Mouse (Mus musculus) layer of hippocampus, adult 9-10 months (tissue): Measurements from ENCODE around the gene Icam5.

ENCODE experiments used
- DNase-seq: peaks from one replicate; pipeline ENCODE4 v3.0.0; 2022; ENCODE audit warnings: low spot score

Gene Icam5

DNA sequence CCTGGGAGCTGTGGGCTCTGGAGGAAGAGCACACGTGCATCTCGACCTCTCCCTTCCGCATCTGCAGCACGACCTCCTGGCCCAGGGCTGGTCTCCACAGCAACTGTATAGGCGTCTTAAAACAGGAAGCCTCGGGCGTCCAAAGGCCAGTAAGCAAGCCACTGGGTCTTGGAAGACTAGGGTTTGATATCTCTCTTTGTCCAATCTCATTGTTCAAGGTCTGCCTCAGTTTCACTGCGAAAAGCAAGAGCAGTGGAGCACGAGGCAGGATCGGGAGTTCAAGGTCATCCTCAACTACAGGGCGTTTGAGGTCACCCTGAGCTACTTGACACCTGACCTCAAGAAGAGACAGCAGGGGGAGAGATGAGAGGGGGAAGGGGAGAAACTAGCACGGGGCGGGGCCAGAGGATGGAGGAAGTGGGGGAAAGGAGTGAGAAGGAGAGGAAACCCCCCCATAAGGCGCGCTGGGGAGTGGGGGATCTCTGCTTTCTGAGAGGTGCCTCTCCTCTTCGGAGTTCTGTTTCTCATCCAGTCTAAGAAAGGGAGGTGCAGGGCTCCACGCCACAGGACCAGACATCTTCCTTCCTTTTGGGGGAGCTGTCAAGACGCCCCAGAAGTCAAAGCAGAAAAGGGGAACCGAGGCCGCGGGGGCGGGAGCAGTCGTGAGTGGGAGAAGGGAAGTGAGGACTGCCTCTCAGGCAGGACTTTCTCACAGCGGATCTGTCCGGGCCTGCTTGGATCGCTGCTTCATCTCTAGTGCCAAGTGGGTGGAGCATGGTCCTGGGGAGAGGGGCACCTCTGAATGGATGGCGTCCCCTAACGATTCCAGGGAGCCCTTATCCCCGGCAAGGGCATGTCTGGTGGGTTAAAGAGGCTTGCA, 16.9 kb upstream of the Icam5 start:
- DNase-seq: no peak

DNA sequence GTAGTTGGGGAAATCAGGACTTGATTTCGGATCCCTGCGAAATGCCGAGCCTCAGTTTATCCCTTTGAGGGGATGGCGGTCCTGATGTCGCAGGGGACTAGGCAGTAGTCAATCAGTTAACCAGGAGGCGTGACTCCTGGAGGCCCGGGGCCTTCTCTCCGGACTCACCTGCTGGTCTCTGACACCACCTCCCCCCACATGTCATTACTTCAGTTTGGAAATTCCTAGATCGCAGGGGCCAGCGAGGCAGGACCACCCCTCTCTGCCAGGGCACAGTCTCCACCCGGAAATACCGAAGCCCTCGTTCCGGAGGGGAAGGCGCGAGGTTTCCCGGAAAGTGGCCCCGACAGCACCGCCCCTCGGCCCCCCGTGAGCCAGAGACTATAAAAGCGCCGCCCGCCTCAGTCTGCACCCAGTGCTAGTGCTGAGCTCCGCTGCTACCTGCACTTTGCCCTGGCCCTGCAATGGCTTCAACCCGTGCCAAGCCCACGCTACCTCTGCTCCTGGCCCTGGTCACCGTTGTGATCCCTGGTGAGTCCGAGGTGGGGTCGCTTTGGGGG, 16.2 kb upstream of the Icam5 start, which contains the start of gene Icam1:
Gene Icam1, plus strand, starts transcription at position 415 of the 560 bp plus-strand sequence.
- no peak for DNase-seq

DNA sequence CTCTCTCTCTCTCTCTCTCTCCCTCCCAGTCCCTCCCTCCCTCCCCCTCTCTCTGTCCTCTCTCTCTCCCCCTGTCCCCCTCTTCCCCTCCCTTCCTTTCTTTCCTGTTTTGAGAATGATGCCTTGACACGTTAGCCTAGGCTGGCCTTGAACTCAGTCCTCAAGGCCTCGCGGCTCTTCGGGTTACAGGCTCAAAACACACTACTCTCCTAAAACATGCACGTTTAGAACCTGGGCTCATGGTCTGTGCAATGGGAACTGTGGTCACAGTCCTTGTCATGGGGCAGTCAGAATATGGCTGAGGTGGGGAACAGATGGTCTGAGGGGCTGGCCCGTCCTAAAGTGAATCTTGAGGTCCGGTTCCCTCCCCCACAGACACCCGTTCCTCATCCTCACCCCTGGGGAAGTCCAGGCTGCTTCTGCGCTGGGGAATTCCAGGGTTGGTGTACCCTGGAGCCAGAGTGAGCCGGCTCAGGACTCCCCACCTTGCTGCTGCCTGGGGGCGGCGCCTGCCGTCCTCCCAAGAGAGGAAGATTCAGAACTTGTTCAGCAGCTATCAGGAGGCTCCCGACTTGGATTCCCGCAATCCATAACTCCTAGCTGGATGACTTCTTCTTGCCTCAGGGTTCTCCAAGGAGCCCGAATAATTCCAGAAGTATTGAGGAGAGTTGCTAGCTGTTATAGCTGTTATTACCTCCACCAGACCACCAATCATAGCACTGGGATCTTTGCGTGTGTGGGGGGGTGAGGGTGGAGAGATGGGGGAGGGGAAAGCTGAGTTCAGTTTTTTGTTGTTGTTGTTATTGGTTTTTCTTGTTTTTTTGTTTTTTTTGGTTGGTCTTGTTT, 15.3 kb upstream of the Icam5 start:
- no peak for DNase-seq

DNA sequence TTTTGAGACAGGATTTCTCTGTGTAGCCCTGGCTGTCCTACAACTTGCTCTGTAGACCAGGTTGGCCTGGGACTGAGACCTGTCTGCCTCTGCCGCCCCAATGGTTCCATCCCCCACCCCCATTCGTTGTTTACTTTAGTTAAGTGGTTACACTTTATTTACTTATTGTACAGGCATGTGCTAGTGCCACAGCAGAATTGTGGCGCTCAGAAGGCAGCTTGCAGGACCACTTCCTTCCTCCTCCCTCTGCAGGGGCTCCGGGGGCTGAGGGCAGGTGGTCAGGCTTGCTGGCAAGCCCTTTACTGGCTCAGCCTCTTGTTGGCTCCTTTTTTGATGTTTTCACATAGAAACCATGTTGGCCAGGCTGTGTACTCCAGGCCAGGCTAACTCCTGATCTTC, 14.7 kb upstream of the Icam5 start:
- no peak for DNase-seq

DNA sequence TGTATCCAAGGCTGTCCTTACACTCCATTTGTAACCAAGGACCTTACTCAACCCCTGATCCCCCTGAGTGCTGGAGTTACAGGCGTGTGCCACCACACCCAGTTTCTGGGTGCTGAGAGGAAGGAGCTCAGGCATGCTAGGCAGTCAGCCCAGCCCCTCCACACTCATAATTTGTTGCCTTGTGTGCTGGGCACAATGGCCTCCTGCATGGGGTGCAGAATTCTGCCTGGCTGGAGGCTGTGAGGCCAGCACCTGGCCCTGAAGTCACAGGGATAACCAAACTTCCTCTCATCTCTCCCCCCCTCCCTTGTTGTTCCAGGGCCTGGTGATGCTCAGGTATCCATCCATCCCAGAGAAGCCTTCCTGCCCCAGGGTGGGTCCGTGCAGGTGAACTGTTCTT, 13.3 kb upstream of the Icam5 start:
- no peak for DNase-seq

DNA sequence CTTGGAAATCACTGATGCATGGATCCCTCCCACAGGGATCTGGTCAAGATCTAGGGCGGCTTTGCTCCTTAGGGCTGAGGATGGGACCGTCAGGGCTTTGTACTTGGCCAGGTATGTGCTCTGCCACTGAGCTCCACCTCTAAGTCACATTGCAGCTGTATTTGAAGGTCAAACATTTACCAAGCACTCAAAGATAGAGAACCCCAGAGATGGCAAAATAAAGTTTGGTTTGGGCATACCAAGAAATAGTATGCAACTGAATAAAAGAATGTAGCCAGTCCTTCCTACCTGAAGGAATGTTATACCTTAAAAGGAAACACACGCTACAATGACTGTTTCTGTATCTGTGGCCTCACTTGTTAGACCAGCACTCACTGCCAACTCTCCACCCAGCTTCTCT, 10.5 kb upstream of the Icam5 start:
- no peak for DNase-seq

DNA sequence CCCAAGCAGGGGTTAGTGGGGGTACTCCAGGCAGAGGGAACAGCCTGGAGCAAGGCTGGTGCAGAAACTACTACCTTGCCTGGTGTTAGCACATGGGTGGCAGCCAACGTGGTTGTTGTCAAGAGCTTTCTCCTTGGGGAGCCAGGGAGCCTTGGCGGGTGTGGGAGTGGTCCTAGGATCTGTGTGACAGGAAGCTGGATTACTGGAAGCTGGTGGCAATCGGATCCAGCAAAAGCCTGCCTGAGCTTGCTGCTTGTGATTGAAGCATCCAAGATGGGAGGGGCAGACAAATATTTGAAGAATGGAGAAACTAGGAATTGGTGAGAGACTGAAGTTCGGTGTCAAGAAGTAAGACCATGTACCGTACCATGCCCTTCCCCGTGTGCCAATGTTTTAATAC, 9.6 kb upstream of the Icam5 start:
- DNase-seq: no peak

DNA sequence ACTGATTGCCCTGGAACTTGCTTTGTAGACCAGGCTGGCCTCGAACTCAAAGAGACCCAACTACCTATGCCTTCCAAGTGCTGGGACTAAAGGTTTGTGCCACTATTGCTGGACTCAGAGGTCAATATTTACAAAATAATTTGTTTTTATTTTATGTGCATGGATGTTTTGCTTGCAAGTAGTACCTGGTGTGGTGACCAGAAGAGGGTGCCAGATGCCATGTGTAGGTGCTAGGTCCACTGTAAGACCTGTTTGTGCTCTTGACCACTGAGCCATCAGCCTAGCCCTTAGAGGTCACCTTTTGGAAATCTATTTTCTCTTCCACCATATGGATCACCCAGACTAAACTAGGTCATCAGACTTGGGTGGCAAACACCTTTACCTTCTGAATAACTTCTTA, 9.1 kb upstream of the Icam5 start:
- no peak for DNase-seq

DNA sequence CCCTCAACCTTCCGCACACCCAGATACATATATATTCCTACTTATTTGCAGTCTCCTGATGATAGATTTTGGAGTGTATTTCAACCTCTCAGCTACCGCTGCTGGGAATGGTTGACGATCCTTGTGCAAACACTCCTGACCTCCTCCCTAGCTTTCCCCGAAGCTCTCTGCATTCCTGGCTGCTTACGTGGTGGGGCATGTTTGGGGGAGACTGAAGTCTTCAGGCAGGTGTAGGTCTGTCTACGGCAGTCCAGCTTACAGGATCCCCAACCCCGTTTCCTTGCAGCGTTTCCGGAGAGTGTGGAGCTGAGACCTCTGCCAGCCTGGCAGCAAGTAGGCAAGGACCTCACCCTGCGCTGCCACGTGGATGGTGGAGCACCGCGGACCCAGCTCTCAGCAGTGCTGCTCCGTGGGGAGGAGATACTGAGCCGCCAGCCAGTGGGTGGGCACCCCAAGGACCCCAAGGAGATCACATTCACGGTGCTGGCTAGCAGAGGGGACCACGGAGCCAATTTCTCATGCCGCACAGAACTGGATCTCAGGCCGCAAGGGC, 6.5 kb upstream of the Icam5 start:
- DNase-seq: no peak

DNA sequence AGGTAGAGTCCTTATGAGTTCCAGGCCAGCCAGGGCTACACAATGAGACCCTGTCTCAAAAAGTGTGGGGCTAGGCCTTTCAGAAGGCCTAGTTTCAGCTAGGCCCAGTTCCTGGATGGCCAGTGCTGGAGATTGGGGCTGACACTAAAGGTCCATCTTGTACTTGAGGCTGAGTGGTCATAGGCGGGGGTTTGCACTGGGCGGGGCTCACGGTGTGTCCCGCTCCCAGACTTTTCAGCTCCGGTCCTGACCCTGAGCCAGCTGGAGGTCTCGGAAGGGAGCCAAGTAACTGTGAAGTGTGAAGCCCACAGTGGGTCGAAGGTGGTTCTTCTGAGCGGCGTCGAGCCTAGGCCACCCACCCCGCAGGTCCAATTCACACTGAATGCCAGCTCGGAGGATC, 5.0 kb upstream of the Icam5 start:
- DNase-seq: no peak

DNA sequence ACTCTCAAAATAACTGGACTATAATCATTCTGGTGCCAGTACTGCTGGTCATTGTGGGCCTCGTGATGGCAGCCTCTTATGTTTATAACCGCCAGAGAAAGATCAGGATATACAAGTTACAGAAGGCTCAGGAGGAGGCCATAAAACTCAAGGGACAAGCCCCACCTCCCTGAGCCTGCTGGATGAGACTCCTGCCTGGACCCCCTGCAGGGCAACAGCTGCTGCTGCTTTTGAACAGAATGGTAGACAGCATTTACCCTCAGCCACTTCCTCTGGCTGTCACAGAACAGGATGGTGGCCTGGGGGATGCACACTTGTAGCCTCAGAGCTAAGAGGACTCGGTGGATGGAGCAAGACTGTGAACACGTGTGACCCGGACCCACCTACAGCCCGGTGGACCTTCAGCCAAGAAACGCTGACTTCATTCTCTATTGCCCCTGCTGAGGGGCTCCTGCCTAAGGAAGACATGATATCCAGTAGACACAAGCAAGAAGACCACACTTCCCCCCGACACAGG, 4.0 kb upstream of the Icam5 start:
- no peak for DNase-seq

DNA sequence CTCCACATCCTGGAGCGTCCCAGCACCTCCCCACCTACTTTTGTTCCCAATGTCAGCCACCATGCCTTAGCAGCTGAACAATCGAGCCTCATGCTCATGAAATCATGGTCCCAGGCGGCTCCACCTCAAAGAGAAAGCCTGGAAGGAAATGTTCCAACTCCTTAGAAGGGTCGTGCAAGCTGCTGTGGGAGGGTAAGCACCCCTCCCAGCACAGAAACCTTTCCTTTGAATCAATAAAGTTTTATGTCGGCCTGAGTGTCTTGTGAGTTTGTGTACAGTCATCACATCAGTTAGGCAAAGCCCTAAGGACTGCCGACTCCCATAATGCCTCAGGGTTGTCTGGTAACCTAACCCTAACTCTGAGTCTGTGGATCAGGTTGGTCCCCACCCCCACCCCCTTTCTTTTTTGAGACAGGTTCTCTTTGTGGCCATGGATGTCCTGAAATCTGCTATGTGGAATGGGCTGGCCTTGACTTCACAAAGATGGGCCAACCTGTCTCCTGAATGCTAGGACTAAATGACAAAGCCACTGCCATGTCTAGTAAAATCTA, 3.2 kb upstream of the Icam5 start:
- DNase-seq: no peak

DNA sequence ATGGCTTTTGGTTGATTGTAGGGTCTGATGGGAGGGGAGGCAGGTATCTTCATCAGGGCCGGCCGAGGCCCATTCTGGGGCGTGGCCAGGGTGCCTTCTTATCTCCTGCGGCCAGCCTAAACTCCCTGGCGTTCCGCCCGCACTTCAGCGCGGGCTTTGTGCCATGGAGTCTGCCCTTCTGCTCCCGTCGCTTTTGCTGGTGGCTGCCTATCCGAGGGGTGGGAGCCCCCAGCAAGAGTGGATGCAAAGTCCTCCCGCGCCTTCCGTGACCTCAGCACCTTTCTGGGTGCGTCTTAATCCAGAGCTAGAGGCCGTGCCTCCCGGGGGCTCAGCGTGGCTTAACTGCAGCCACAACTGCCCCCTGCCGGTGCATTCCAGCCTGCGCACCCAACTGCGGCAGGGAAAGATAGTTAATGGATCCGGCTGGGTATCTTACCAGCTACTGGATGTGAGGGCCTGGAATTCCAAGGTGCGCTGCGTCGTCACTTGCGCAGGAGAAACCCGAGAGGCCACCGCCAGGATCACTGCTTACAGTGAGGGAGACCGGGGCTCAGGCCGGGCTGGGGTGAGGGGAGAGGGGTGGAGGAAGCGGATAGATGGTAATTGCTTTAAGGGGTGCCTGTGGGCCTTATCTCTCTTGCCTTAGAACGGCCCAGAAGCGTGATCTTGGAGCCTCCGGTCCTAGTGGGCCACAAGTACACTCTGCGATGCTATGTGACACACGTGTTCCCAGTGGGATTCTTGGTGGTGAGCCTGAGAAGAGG, 2.4 kb upstream of the Icam5 start, which contains the start of gene Icam4:
Gene Icam4, plus strand, starts transcription at position 83 of the 764 bp plus-strand sequence.
- no peak for DNase-seq

DNA sequence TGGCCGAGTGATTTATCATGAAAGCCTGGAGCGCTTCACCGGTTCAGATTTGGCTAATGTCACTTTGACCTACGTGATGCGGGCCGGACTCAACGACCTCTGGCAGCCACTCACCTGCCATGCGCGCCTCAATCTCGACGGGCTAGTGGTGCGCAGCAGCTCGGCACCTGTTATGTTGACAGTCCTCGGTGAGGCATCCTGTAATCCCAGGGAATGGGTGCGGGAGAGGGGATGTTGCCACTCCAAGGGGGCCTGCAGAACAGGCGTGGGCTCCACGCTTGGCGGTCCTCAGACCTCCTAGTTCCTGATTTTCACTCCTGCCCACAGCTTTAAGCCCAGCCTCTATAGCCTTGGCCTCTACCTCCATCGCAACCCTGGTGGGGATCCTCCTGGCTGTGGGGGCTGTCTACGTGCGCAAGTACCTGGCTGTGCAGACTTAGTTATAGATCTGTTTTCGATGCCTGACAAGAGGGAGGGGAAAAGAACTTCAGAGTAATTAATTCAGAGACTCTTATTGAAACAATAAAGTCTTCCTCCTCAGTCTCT, 1.7 kb upstream of the Icam5 start:
- no peak for DNase-seq

DNA sequence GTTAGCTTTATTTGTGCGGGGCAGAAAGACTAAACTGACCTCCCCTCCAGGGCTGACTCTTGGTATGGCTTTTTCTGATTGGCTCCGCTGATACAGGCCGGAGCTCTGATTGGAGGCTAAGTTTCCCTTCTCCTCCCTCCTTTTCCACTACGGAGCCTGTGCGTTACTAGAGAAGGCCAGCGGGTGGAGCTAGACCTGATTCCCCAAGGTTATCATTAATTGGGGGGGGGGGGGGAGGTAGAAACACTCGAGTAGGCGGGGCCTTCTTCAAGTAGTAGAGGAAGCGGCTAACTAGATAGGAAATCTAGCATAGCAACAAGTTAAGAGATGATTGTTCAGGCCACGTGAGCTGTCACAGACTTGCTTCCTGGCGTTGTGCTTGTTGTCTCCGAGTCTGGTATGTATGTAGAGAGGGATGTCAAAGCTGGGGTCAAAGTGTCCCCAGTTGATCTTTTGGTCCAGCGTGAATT, 1.1 kb upstream of the Icam5 start:
- peak; percentile 78 for DNase-seq

DNA sequence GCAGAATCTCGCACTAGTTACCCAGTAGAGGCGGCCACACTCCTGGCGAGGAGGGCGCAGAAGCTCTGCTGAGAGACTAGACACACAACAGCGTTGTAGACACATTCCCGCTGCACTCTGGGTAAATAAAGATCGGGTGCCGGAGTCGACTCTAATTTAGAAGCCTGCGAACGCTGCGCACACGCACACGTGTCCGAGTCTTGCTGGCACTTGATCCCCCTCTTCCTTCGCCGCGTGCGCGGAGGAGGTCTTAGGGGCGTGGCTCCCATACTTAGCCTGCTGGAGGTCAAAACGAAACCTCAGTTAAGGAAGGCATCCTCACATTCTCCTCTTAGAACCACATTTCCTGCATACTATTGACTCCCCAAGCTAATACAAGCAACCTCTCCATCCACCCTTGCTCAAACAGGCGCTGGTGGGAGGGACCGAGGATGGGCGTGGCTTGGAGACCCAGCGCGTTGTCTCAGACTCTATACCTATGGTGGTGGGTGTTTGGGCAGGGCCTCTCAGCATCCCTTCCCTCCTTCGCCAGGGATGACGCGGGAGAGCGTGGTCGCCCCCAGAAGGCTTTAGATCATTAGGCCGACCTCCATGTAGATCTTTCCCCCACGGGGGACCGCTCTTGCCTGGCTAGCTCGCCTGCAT, 500 bp upstream of the Icam5 start:
- DNase-seq: no peak

DNA sequence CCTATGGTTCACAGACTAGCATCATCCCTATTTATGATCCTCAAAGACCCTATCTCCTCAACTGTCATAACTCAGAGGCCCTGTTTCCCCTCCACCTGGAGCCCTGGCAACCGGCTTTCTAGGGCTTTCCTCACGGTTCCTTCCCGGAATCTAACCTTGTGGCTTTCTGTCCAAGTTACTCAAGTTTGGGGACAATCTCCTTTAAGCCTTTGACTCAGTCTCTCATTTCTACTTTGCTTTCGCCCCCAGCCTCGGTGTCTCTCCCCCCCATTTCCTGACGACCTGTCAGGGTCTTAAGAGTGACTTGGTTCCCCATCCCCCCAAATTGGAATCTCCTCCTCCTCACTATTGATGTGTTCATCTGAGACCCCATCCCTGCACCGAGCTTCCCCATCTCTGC, 618 bp downstream of the Icam5 start:
- no peak for DNase-seq

DNA sequence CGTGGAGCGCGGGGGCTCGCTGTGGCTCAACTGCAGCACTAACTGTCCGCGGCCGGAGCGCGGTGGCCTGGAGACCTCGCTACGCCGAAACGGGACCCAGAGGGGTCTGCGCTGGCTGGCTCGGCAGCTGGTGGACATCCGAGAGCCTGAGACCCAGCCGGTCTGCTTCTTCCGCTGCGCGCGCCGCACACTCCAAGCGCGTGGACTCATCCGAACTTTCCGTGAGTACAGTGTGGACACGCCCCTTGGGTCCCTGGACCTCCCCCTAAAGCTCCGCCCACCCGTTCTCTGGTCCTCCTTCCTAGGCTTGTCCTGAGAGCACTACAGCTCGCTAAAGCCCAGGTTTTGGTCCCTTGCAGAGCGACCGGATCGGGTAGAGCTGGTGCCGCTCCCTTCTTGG, 1.3 kb downstream of the Icam5 start:
- no peak for DNase-seq

DNA sequence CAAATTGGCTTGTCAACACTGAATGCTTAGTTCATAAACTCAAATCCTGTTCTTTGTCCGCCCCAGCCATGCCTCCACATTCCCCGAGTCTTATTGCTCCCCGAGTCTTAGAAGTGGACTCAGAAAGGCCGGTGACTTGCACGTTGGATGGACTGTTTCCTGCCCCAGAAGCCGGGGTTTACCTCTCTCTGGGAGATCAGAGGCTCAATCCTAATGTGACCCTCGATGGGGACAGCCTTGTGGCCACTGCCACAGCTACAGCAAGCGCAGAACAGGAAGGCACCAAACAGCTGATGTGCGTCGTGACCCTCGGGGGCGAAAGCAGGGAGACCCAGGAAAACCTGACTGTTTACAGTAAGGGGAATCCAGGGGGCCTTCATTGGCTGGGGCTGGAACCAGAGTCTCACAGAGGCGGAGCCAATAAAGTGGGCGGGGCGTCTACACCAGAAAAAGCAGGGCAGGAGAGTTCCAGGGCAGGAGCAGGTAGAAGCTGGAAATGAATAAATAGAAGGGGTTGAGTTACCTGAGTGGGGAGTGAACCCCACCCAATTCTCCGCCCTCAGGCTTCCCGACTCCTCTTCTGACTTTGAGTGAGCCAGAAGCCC, 2.7 kb downstream of the Icam5 start:
- DNase-seq: no peak

DNA sequence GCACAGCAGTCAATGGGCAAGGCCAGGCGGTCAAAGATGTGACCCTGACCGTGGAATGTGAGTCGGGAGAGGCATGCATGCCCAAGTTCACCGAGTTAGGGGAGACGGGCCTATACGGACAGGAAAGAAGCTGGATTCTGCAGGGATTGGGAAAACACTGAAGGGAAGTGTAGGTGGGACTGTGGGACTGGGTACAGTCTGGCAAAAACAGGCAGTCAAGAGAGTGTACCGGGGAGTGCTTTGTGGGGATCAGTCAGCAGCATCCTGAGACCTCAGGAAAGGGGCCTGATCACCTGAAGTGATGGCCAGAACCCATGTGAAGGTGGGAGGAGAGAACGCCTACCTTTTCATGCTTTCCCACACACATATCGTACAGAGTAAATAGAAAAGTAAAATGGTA, 3.7 kb downstream of the Icam5 start:
- DNase-seq: no peak
